Mouse (Mus musculus) kidney, adult 11 months (tissue): ENCODE data around the gene Aanat.

ENCODE experiments used
- DNase-seq: peaks from one replicate; pipeline ENCODE4 v3.0.0; 2022

The Aanat gene

DNA sequence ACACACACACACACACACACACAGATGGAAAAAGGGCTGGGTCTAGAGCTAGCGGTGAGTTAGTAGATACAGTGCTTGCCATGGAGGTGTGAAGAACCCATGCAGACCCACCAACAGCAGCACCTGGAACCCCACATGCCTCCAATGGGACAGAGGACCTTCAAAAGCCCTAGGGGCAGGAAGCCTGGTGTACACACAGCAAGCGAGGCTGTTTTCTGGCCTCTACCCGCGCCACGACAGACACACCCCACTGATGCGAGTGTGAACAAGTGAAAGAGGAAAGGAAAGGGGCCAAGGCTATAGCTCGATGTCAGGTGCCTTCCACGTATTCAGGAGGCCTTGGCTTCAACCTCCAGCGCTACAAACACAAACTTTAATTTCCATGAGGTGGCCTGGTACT is 25.7 kb downstream of the Aanat start:
- no peak for DNase-seq

DNA sequence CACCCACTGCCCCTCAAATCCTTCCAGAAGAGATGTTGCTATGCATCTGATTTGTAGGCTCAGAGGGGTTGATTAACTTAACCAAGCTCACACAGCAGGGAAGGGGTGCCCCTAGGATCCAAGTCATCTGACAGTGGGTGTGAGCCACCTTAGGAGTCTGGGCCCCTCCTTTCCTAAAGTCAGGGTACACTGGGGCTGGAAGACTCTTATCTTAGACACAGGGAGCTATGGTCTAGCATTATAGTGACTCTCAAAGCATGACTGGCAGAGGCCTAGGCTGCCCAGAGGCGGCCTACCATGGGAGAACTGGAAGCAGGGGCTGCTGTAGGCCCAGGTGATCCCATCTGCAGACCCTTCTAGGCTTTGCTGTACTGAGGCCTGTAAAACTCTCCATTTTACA is 26.3 kb downstream of the Aanat start:
- DNase-seq, result no peak

DNA sequence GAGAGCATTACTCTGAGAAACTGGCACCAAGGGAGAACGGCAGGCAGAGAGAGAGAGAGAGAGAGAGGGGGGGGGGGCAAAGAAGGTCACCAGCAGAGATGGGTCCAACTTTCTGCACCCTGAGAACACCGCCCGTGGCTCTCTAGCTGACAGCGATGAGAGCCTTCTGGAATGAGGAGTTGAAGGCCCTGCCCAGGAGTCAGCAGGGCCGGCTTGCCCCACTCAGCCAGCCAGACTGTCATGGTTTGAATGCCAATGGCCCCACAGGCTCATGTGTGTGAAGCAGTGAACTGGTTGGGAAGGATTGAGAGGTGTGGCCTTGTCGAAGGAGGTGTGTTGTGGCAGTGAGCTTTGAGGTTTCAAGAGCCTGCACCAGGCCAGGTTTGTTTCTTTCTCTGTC is 27.0 kb downstream of the Aanat start:
- no peak for DNase-seq

DNA sequence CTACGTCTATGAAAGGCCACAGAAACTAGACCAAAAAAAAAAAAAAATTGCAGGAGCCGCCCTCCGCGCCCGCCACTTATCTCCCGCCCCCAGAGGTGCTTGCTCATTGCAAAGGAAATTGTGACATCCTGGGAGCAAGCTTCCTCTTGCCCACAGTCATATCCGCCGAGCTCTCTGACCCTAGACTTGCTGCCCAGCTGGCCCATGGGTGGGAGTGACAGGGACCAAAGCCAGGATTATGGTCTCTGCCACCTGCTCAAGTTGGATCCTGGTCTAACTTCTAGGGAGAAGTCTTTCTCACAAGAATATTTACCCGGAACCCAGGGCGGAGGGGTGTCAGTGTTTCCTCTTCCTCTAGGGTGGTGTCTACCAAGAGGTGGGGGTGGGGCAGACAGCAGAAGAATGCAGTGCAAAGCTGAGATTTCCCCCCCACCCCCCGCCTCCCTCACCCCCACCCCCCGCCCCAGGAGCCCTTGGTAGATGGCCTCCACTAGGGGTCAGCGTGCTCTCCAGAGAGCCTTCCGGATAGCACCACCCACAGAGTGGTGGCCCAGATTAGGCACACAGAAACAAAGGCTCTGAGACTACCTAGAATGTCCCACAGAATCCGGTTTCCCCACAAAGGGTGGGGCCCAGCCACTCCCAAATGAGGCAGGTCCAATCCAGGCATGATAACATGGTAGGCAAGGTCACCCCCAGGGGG is 29.7 kb downstream of the Aanat start:
- DNase-seq, result peak; percentile 53

DNA sequence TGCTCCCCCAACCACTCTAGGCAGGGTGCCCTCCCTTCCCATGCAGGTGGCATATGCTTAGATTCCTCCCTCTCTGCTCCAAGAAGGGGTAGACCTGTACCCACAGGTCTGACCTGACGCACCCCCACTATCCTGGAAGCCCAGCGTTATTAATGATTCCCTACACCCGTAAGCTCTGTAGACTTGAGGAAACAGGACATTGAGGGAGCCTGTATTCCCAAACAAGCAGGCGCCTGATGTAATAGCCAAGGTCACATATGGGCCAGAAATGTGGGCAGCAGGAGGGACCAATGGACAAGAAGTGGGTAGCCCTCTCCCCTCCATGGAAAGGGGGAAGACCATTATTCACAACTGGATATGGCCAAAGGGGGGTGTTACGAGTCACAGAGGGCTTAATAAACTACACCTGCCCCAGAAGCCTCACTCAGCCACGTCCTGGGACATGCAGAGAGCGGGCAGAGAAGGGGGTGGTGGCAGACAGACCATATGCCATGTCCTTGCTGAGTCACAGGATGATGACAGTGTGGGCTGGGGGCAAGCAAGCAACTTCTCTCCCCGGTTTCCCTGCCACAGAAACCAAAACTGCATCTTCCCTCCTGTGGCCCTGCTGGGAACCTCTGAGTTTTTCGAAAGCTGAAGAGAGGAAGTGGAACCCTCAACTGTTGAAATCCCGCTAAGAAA is 30.3 kb downstream of the Aanat start:
- no peak for DNase-seq

DNA sequence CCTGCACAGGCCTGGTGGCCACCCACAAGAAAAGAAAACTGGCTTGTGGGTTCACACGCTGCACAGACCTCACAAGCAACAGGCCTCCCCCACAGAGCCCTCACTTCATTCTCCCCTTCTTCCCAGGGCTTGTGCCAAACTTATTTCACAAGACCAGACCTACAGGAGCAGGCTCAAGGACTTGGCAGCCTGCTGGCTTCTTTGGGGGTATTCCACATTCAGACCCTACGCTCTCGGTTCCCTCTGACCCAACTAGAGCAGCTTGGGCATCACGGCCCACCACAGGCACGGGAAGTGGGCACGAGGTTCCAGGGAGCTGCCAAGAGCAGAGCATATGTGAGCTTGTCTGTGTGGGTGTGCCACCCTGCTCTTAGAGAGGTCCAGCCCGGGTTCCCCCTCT is 31.4 kb downstream of the Aanat start:
- DNase-seq, result no peak

DNA sequence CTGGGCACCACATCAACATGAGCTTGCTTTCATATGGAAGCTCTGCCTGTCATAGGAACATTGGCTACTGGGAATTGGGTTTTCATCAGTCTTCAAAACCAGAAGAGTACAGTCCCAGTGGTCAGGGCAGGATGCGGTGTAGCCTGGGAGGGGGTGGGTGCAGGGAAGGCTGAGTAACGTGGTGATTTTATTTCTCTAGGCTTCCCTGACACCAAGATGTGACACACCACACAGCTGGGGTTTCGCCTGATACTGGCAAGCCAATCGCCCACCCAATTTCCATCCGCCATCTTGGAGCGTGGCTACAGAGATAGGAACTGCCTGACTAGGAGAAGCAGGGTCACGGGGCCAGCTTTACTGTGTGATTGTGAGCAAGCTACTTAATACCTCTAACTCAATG is 32.4 kb downstream of the Aanat start:
- no peak for DNase-seq

DNA sequence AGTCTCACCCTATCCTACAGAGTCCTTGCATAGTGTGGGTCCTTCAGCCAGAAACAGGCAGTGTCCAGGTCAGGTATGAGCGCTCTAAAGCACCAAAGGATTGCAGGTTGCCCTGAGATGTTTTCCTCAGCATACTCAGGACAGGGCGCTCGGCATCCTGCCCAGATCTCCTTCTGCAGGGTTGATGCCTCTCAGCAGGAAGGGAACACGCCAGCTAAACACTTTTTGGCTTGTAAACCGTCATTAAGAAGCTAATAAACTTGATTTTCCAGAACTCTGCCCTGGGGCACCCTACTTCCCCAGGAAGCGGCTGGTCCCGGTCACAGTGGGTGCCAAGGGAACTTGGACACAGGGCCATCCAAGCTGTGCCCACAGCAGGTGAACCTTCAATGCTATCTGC is 32.9 kb downstream of the Aanat start:
- peak; percentile 74 for DNase-seq

DNA sequence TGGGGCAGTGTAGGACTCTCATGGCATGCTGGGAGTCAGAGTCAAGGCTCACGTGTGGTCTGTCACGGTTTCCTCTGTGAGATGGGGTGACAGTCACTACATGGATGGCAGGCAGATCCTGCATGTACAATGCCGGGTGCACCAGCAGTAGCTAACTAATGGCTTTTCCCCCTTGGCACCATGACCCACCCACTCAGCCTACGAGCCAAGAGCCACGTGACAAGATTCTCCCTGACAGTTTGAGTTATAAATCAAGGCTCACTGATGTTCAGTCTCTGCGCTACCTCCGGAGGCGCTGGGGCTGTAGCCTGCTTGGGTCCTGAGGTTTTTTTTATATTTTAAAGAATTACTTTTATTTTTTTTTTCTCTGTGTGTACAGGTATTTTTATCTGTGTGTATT is 33.3 kb downstream of the Aanat start:
- DNase-seq, result no peak

DNA sequence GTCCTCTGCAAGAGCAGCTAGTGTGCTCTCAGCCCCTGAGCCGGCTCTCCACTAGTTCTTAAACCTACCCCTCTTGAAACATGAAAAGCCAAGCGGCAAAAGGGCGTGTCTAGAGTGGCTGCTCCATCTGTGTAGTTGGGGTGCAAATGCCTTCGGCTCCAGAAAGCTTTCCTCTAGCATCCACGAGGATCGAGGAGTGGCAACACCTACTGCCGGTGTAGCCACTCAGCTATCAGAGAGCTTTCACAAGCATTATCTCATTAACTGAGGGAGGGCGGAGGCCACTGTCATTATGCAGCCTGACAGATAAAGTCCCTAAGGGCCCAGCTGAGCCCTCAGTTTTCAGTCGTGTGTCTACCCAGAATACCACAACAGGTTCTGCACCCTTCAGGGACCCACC is 33.8 kb downstream of the Aanat start:
- no peak for DNase-seq

DNA sequence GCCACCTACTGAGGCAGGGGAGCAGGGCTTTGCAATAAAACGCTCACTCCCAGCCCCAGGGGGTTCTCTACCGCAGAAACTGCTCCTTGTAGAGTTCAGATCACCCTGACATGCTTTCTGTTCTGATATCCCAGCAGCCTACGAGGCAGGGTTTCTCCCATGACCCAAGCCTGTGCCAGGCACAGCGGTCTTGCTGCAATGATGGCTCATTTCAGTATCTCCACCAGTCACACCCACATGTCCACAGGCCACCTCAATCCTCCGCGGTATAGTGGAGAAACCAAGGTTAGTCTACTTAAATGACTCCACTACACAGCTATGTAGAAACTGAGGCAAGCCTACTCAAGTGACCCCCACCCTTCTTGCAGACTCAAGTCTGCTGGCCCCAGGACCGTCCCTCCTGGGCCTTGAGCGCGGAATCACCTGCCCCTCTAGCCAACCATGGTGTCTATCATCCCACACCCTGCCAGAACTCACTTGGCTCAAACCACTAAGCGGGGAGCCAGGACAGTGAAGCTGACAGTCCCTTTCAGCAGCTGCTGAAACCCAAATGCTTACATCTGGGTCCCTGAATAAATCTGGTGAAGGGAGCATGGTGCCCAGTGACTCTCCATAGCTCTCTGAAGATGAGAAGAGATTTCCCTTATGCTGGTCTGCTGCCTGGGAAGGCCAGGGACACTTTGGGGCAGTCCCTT is 34.5 kb downstream of the Aanat start:
- DNase-seq, result no peak

DNA sequence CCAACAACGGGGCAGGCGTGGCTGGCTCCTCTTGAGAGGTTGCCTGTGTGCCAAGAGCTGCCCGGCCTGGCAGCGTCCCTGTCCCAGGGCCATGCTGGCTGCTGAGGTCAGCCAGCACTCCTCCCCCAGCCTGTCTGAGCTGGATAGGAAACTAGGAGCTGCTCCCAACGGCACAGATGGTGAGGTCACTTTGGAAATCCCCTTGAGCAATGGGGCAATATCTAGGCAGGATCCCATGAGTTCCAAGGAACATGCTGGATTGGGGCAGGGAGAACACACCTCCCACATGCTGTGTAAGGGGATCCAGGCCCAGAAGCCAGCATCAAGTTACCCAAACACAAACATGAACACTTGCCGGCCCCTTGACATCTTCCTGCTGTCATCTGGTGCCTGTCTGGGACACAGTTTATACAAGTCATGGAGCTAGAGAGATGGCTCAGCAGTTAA is 35.0 kb downstream of the Aanat start:
- peak; percentile 84 for DNase-seq

DNA sequence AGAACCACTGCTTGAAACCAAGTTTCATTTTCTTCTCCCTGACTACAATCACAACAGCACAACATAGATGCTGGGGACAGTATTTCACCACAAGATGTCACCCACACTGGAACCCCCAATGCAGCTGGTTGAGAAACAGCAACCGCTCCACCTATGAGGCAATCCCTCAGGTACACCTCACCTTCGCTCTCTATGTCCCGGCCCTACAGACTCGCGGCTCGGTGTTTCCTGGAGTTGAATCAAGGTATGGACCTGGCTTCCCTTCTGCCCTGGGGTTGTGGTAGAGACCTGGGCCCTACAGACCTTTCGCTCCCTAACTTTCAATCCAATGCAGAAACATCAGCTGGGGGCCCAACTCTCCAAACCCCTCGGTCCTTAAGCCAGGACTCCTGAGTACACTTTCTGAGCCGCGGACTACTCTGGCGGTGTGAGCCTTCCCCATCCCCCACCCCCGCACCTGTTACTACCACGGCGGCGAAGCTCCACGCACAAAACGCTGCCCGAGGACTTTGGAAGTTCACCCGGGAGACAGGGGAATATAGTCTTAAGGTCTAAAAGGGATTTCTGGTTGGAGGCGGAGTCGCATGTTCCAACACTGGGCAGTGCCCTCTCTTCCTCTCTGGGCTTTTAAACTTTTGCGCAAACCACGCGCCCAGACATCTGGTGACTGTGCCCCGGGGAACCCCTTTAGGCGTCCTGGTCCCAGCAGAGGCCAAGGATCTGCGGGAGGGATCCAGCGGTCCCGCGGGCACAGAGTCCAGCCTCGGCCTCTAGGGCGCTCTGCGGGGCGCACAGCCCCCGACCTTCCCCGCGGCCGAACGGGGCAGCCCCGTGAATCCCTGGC is 37.3 kb downstream of the Aanat start:
- no peak for DNase-seq

DNA sequence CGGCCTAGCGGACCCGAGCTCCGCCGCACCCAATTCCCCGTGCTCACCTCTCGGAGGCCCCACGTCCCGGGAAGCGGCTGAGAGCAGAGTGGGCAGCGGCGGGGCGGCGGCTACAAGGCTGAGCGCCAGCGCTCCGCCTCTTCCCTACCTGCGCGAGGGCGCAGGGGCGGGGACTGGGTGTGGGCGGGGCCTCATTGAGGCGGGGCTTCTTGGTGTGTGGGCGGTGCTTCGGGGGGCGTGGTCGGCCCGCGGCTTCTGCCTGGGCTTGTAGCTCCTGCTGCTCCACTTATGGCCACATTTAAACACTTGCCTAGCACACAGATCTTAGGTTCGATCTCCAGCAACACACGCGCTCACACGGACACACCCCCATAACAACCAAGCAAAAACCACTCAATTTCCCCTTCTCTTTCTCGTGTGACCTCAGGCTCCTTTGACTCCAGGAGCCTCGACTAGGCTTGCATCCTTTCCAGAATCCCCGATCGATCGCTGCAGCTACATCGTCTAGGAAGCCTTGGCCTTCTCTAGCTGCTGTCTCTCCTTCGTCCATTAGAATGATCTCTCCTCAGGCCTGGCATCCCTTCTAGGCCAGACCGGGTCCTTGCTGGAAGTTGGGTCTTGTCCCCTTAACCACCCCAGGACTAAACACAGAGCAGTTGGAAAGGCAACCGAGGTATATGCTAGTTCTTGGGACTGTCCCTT is 38.0 kb downstream of the Aanat start:
- peak; percentile 89 for DNase-seq

DNA sequence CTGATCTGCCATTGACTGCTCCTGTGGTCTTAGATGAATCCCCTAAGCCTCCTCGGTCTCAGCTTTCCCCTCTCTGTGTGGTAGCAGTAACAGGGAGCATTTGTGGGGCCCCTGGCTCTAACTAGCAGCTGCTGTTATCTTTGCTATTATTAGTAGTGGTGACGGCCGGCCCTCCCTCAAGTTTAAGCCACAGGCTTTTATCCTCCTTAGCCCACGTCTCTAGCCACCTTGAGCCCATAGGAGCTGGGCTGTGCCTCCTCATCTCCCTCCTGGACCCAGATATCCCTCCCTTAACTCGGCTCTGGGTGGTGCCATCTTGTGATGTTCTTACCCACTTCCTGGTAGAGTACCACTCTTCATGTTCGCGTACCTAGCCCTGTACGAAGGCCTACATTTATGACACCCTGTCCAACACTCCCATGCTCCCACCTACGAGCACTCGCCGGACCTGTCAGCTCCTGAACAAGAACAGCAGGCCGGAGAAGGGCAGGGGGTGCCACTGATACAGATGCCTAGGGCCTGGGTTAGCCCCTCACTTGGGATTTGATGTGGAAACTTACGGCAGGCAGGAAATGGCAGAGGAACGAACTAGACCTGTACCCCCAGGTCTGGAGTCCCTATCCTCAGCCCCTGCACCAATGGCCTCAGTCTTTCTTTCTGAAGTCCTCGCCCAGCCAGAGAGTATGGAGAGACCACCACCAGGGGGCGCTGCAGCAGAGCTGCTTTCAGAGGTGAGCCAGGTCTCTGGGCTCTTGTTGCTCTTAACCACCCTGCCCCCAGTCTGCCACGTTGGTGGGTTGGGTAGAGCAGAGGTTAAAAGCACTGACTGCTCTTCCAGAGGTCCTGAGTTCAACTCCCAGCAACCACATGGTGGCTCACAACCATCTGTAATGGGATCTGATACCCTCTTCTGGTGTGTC is 39.1 kb downstream of the Aanat start:
- no peak for DNase-seq

DNA sequence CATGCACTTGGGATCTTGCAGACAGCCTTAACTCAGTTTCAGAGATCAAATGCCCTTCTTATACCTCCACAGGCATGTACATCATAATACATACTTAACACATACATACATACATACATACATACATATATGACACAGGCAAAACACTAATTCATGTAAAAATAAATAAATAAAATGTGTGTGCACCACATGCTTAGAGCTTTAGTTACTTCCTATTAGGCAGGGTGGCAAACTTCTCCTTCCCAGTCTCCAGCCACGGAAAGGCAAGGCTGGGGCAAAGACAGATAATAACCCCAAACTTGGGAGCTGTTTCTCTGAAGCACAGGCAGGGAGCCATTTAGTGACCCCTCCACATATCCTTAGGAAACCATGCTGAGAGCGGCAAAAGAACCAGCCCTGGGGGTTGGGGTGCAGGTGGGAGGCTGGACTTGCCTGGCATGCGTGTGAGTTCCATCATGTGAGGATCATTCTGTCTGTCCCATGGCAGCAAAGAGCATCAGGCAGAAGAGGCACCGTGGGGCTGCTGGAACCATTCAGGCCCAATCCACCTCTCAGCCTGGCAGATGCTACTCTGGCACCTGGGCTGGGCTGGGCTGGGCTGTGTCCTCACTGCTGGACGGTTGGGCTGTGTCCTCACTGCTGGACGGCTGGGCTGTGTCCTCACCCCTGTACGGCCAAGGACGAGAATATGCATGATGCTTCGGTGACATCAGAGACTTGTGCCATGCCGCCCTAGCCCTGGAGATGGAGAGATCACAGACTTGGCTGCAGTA is 40.3 kb downstream of the Aanat start, which contains the start of gene Rhbdf2:
TSS of gene Rhbdf2 (minus strand) at position 721 of the 773 bp plus-strand sequence.
- no peak for DNase-seq

DNA sequence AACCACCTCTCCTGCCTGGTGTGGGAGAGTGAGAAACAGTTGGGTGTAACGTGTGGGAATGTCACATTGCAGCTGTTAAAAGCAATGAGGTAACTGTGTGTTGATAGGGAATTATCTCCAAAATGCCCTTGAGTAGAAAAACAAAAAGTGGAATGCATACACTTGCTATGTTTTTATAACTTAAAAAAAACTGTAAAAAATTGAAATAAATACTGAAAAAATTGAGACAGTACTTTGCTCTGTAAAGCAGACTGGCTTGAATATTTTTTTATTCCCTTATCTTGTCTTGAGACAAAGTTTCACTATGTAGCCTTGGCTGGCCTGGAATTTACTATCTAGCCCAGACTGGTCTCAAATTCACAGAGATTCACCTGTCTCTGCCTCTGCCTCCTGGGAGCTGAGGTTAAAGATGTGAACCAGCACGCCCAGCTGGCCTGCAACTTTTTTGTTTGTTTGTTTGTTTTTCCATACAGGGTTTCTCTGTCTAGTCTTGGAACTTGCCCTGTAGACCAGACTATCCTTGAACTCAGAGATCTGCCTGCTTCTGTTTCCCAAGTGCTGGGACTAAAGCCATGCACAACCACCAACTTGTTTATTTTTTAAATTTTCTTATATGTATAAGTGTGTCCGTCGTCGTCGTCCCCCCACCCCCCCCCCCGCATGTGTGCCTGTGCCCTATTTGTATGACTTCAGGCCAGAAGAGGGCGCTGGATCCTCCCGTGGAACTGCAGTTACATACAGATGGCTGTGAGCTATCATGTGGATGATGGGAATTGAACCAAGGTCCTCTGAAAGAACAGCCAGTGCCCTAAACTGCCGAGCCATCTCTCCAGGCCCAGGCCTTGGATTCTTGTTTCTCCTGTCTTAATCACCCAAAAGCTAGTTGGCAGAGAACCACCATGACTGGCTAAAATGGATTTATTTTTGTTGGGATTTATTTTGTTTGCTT is 41.1 kb downstream of the Aanat start:
- no peak for DNase-seq

DNA sequence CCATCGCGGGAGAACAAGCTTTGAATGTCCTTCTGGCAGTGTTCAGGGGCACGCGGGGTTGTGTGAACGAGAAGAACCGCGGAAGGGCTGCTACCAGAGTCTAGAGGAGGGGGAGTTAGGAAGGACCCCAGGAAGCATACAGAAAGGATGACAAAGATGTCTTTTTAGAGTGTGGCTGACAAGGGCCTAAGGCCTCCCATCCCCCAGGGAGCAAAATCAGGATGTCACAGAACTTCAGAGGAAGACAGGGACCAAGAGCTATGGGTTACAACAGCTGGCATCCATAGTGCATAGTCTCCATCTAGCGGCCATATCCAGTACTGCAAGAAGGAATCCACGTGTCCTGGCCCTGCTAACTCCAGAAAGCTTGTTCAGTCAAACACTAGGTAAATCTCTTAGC is 42.5 kb downstream of the Aanat start:
- DNase-seq, result peak; percentile 76

DNA sequence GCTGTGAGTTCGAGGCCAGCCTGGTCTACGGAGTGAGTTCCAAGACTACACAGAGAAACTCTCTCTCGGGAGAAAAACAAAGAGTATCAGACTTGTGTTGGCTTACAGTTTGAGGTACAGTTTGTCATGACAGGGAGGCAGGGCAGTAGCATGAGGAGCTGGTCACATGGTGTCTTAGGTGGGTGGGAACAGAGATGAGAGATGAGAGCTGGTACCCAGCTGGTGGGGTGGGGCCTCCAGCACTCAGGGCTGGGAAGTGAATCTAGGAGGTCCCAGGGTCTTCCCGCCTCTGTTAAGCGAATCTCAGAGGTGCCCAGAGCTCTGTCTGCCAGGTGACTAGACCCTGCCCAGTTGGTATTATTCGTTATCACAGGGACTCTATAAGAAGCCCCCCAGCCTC is 43.2 kb downstream of the Aanat start:
- no peak for DNase-seq
